Mouse (Mus musculus) urinary bladder, postnatal 36 days (tissue): ENCODE data around the gene Espn.

Source experiments
- DNase-seq, 2 experiments: peaks; one replicate each; pipeline ENCODE4 v3.0.0; 2022; ENCODE audit warnings: low spot score in 2 of 2, mixed read lengths in 1 of 2

Espn gene

DNA sequence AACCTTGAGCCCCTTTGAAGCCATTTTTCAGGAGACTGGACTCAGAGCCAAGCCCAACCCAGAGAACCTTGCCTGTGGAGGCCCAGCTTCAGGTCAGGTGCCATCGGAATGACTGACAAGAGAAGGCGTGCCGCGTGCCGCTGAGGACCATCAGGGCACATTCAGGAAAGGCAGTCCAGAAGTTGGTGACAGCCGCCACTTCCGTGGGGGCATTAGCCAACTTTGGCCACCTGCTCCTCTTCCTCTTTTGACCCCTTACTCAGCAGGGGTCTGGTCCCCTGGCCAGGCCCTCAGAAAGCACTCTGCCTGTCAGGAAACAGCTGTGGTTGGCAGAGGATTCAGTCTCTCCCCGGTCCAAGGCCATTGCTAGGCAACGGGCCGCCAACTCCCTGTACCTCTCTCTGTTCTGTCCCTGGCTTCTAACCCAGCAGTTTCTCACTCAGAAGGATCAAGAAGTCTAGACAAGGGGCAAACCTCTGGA is 80.0 kb downstream of the Espn start, which contains the start of gene Plekhg5:
Gene Plekhg5, plus strand, starts transcription at position 378 of the 481 bp plus-strand sequence.
- peak in 1 of 2 experiments; percentile 54 for DNase-seq

DNA sequence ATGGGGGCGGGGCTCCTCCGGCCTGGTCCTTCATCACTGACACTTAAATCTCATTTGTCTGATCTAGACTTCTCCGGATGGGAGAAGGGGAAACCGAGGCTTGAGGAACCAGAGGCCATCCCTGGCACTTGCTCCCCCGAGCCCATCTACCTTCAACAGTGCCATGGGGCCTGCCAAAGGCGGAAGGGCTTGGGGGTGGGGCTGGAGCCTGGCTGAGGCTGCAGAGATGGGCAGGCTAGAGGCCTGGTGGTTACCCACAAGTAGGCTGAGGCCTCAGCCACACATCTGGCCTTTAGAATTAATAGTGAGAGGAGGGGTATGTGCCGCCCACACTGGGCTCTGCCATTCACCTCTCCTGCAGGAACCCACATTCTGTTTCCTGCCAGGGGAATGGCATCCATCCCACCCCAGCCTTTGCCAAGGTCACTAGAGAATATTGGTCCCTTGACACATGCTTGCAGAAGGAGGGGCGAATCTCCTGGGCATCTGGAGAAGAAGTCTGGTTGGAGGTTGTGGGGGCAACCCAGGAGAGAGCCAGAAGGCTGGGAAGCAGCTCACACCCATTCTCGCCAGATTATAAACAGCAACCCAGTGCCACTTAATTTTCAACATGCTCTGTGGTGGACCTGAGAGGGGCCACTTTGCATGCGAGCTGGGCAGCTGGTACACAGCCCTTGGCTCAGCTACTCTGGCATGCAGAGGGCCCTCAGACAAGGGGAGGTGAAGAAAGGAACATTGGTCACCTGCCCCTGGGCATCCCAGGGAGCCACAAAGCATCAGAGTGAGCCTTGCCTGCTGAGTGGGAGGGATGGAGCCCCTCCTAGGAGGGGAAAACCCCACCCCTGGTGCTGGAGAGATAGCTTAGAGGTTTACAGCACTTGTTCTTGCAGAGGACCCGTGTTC is 81.4 kb downstream of the Espn start:
- no peak for DNase-seq
